ENCODE assay signal across 14 mouse cellular contexts in genomic region chr7:49045499-49046346, GRCm38 (mm10).
DNase-seq lines count a peak whose midpoint lies in the region; ATAC-seq and TF ChIP-seq lines count a peak whose summit lies in the region.
"Had no signal": no experiment of that assay in that cellular context is flagged by ENCODE, and none has a peak within 500 bp of the region (broad histone marks: within the 10 kb centered on the region; RNA-seq: fewer than 3 reads in every experiment).

No protein-coding gene starts in this region.

- no peak overlapping the region for H3K4me2 ChIP-seq in lung, embryonic 16.5 days (ENCODE audit: low read depth, low read length)
- no peak overlapping the region for H3K4me2 ChIP-seq in intestine, embryonic 15.5 days (replicated peaks)
- H3K4me2 ChIP-seq in kidney, embryonic 14.5 days (replicated peaks; ENCODE audit: low read depth, low read length) = no peak overlapping the region
- no peak overlapping the region for H3K4me2 ChIP-seq in neural tube, embryonic 12.5 days (replicated peaks)
- H3K4me2 ChIP-seq: liver, embryonic 13.5 days; midbrain, embryonic 11.5 days had no signal

- intact Hi-C loops in heart, postnatal 14 days (cut with DNase I) = no loop called here

- H3K4me3 ChIP-seq in lung, embryonic 16.5 days (ENCODE audit: low read length) = no peak overlapping the region
- no peak overlapping the region for H3K4me3 ChIP-seq in lung, adult 2 months (replicated peaks; ENCODE audit: extremely low read depth, low read depth, low read length)
- no peak overlapping the region for H3K4me3 ChIP-seq in intestine, embryonic 15.5 days (replicated peaks)
- no peak overlapping the region for H3K4me3 ChIP-seq in kidney, embryonic 14.5 days (ENCODE audit: low read length)
- no peak overlapping the region for H3K4me3 ChIP-seq in neural tube, embryonic 12.5 days
- H3K4me3 ChIP-seq: liver, embryonic 13.5 days had no signal

- TF ChIP-seq POLR2A in lung, adult 2 months (IDR thresholded peaks at IDR 0.05; ENCODE audit: borderline replicate concordance, extremely low read depth, low read depth, low read length) = no peak

- WGBS in lung, embryonic 16.5 days = 42% methylated on average over 6 of the region's 6 CpGs
- 67% methylated on average over 6 of the region's 6 CpGs for WGBS in lung, adult 2 months
- 53% methylated on average over 6 of the region's 6 CpGs for WGBS in intestine, embryonic 15.5 days
- 60% methylated on average over 6 of the region's 6 CpGs for WGBS in kidney, embryonic 14.5 days
- 55% methylated on average over 6 of the region's 6 CpGs for WGBS in neural tube, embryonic 12.5 days

- H3K9ac ChIP-seq in lung, embryonic 16.5 days (ENCODE audit: low read length) = no peak overlapping the region
- no peak overlapping the region for H3K9ac ChIP-seq in intestine, embryonic 15.5 days
- H3K9ac ChIP-seq in kidney, embryonic 14.5 days (ENCODE audit: low read depth, low read length) = no peak overlapping the region
- H3K9ac ChIP-seq in neural tube, embryonic 12.5 days = no peak overlapping the region
- H3K9ac ChIP-seq: liver, embryonic 13.5 days had no signal

- no peak for DNase-seq in lung, adult 2 months
- DNase-seq in layer of hippocampus, adult 11-12 months (ENCODE audit: low spot score) = no peak
- DNase-seq in heart, postnatal 14 days = no peak
- DNase-seq: adrenal gland, adult 8-10 months; heart, postnatal 4 days; liver, embryonic 13.5 days; right cerebral cortex, postnatal 25 days; thymus, postnatal 4 days had no signal

- H3K9me3 ChIP-seq in lung, embryonic 16.5 days (ENCODE audit: control insufficient read depth, low read length) = no peaks in the 10 kb centered on the region
- no peaks in the 10 kb centered on the region for H3K9me3 ChIP-seq in intestine, embryonic 15.5 days
- no peaks in the 10 kb centered on the region for H3K9me3 ChIP-seq in kidney, embryonic 14.5 days (ENCODE audit: control insufficient read depth, low read length)
- no peaks in the 10 kb centered on the region for H3K9me3 ChIP-seq in neural tube, embryonic 12.5 days
- H3K9me3 ChIP-seq: liver, embryonic 13.5 days had no signal

- TF ChIP-seq CTCF in lung, adult 2 months (IDR thresholded peaks at IDR 0.05; ENCODE audit: insufficient read depth, low read length) = no peak

- peaks cover 4% of the 10 kb centered on the region for H3K4me1 ChIP-seq in lung, embryonic 16.5 days (replicated peaks; ENCODE audit: control insufficient read depth, insufficient read depth, low read length)
- no peaks in the 10 kb centered on the region; the same call in 1 of the 2 replicates for H3K4me1 ChIP-seq in lung, adult 2 months (ENCODE audit: control insufficient read depth, insufficient read depth, low read length)
- H3K4me1 ChIP-seq in intestine, embryonic 15.5 days (replicated peaks) = 0 out of 2 replicates have a peak, but pooled peaks cover 7% of the 10 kb centered on the region
- H3K4me1 ChIP-seq in kidney, embryonic 14.5 days (ENCODE audit: control insufficient read depth, insufficient read depth, low read length) = peaks cover 14% of the 10 kb centered on the region
- H3K4me1 ChIP-seq in neural tube, embryonic 12.5 days = peaks cover 71% of the 10 kb centered on the region
- H3K4me1 ChIP-seq: liver, embryonic 13.5 days had no signal

- peak overlapping the region; percentile 24; the same call in 1 of the 2 replicates for H3K27ac ChIP-seq in lung, embryonic 16.5 days (ENCODE audit: low read length)
- peak overlapping the region; percentile 51 for H3K27ac ChIP-seq in intestine, embryonic 15.5 days
- H3K27ac ChIP-seq in kidney, embryonic 14.5 days (ENCODE audit: low read depth, low read length) = no peak overlapping the region
- H3K27ac ChIP-seq in neural tube, embryonic 12.5 days = no peak overlapping the region
- H3K27ac ChIP-seq: liver, embryonic 13.5 days had no signal

- ATAC-seq in lung, embryonic 16.5 days (ENCODE audit: low read depth) = peak; percentile 77
- peak; percentile 82 for ATAC-seq in intestine, embryonic 15.5 days
- ATAC-seq in kidney, embryonic 14.5 days (ENCODE audit: low FRiP score, low TSS enrichment) = peak; percentile 44; the same call in 1 of the 2 replicates
- ATAC-seq in neural tube, embryonic 12.5 days (ENCODE audit: low FRiP score, low read depth) = peak; percentile 45; the same call in 1 of the 2 replicates
- ATAC-seq: Patski had no signal

- H3K36me3 ChIP-seq in lung, embryonic 16.5 days (ENCODE audit: control insufficient read depth, insufficient read depth, low read length) = no peaks in the 10 kb centered on the region
- H3K36me3 ChIP-seq in intestine, embryonic 15.5 days = no peaks in the 10 kb centered on the region
- no peaks in the 10 kb centered on the region for H3K36me3 ChIP-seq in kidney, embryonic 14.5 days (ENCODE audit: control insufficient read depth, insufficient read depth, low read length)
- no peaks in the 10 kb centered on the region for H3K36me3 ChIP-seq in neural tube, embryonic 12.5 days
- H3K36me3 ChIP-seq: liver, embryonic 13.5 days had no signal

- H3K27me3 ChIP-seq in lung, embryonic 16.5 days (ENCODE audit: control insufficient read depth, insufficient read depth, low read depth, low read length) = no peaks in the 10 kb centered on the region
- no peaks in the 10 kb centered on the region for H3K27me3 ChIP-seq in intestine, embryonic 15.5 days (replicated peaks)
- no peaks in the 10 kb centered on the region for H3K27me3 ChIP-seq in kidney, embryonic 14.5 days (ENCODE audit: control insufficient read depth, insufficient read depth, low read length)
- H3K27me3 ChIP-seq in neural tube, embryonic 12.5 days (replicated peaks) = no peaks in the 10 kb centered on the region
- H3K27me3 ChIP-seq: Patski had no signal

Comparison
In these comparisons a context has a peak if more than half of its experiments do, and no peak if none do; other contexts are left out.
1. H3K27ac ChIP-seq: peak in lung, embryonic 16.5 days (single experiment) and intestine, embryonic 15.5 days (single experiment); none in kidney, embryonic 14.5 days (single experiment) and neural tube, embryonic 12.5 days (single experiment).
2. Peak in every context shown above with its lines, with median percentiles within 50 percentile points of each other: ATAC-seq.